Mouse (Mus musculus) spleen, postnatal 4 days (tissue): Measurements from ENCODE around the gene Sirt3.

Source experiments
- DNase-seq, 2 experiments: peaks; one replicate each; pipeline ENCODE4 v3.0.0; 2022; ENCODE audit warnings: low spot score in 2 of 2

Sirt3 gene

DNA sequence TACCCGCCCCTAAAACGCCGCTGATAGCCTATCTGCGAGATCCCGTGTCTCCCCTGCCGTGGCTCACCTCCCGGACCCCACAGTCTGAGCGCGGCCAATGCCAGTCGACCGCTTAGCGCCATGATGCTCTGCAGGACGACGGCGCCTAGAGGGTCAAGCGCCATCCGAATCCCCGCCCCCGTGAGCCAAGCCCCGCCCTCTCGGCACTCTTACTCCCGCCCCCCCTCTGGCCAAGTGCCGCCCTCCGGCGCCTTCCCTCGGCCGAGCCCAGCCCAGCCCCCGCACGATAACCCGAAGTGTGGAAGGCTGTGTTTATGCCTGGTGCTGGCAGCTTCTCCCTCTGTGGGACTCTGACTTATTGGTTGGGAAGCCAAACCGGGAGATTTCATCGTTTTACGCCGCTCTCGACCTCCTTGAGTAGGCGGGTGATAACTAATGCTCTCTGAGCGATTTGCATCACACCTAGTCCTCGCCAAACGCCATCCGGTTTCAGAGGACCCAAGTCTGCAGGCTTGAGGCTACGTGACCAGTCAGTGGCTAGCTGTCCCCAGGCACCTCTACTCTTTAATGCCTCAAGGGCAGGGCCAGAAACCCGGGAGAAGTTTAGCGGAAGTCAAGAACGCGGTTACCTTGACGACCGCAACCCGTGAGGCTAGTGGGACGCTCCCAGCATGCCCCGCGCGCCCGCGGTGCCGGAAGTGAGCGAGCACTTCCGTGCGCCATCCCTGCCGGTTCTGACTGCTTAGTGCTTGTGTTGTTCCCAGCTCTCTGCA is at the start of gene Sirt3, which contains the start of gene Psmd13:
TSS of gene Sirt3 (minus strand) at position 614 of the 773 bp plus-strand sequence.
TSS of gene Psmd13 (plus strand) at position 273 of the 773 bp plus-strand sequence.
- DNase-seq = peak; percentile 93 to 97

DNA sequence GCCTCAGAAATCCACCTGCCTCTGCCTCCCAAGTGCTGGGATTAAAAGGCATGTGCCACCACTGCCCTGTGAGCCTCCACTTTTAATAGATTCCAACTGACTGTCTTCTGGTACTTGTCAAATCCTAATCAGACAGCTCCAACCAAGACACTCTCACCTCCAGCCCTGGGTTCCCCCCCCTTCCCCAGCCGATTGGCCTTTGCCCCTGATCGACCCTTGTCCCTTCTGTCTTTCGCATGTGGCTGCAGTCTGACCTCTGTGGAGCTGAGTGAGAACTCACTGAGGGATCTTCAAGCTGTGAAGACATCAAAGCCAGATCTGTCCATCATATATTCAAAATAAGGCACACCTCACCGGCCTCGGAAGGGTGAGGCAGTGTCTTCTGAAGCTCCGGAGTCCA is 45.1 kb upstream of the Sirt3 start:
- no peak for DNase-seq

DNA sequence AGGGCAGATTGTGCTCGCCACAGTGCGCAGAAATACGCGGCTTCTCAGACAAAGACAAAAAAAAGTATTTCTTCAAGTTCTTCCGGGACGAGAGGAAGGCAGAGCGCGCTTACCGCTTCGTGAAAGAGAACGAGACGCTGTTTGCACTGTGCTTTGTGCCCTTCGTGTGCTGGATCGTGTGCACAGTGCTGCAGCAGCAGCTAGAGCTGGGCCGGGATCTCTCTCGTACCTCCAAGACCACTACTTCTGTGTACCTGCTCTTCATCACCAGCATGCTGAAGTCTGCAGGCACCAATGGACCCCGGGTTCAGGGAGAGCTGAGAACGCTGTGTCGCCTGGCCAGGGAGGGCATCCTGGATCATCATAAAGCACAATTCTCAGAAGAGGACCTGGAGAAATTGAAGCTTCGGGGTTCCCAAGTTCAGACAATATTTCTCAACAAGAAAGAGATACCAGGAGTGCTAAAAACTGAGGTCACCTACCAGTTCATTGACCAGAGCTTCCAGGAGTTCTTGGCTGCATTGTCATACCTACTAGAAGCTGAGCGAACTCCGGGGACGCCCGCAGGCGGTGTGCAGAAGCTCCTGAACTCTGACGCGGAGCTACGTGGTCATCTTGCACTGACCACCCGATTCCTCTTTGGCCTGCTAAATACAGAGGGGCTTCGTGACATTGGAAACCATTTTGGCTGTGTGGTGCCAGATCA is 41.1 kb upstream of the Sirt3 start:
- no peak for DNase-seq

DNA sequence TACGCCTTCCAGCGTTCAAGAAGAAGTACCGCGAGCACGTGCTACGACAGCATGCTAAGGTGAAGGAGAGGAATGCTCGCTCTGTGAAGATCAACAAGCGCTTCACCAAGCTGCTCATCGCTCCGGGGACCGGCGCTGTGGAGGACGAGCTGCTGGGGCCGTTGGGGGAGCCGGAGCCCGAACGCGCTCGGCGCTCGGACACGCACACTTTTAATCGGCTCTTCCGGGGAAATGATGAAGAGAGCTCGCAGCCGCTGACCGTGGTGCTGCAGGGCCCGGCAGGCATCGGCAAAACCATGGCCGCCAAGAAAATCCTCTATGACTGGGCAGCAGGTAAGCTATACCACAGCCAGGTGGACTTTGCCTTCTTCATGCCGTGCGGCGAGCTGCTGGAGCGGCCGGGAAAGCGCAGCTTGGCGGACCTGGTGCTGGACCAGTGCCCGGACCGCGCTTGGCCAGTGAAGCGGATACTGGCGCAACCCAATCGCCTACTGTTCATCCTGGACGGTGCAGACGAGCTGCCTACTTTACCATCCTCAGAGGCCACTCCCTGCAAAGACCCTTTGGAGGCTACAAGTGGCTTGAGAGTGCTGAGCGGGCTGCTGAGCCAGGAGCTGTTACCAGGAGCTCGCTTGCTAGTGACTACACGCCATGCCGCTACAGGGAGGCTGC is 40.4 kb upstream of the Sirt3 start:
- DNase-seq = no peak

DNA sequence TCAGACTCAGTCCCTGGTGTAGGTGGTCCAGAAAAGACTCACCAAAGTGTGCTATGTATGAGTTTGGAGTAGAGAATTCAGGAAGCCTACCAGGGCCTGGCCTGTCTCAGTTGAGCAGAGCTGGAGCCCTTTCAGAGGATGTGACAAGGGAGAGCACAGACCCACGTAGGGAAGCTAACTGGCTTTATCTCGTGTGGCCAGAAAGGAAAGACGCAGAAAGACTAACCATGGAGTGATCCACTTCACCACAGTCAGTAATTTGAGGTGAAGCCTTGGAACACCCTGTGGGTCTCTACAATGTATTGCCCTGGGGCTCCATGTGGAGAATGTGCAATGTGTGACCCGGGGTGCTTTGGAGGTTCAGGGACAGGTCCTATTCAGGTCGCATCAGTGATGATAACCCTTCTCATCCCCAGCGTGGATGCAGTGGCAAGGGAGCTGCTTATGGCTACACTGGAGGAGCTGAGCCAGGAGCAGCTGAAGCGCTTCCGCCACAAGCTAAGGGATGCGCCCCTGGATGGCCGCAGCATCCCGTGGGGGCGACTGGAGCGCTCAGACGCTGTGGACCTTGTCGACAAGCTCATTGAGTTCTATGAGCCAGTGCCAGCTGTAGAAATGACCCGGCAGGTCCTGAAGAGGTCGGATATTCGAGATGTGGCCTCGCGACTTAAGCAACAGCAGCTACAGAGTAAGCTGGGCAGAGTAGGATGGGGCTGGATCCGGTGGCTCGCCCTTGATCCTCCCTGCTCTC is 39.3 kb upstream of the Sirt3 start:
- DNase-seq = no peak

DNA sequence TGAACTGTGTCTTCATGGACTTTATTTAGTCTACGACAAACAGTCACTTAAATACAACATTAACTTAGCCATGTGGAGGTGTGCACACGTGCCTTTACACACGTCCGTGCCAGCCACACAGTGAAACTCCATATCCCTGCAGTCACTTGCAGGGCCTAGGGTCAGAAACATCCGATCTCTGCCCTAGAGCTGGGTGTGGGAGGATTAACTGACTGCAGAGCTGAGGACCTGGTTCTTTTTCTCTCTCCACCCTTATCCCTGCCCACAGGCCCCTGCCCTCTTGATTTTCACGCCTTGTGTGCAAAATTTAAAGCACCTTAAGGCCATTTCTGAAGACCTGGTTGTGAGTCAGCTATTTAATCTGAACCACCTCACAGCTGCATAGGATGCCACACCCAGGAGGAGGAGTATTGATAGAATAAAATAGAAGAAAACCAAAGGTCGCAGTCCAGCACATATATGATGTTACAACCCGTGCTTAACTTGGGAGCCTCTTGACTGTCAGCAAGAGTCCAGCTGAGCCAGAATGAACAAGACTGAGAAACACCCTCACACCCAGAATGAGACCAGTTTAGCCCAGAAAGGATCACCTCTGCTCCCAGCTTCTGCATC is 38.4 kb upstream of the Sirt3 start, which contains the start of gene Nlrp6:
TSS of gene Nlrp6 (plus strand) at position 485 of the 612 bp plus-strand sequence.
- peak in 1 of 2 experiments; percentile 51 for DNase-seq

DNA sequence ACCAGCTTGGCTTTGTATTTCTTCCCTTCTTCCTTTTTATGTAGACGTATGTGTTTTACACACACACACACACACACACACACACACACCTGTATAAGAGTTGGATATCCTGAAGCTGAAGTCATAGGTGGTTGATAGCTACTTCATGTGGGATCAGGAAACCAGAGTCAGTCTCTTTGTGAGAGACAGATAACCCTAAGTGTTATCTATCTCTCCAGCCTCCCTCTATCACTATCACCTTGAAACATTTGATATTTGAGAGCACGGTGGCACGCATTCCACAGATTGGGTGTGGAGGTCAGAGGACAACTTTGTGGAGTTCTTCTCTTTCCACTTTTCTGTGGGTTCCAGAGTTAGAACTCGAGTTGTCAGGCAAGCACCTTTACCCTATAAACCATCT is 37.8 kb upstream of the Sirt3 start:
- DNase-seq = no peak

DNA sequence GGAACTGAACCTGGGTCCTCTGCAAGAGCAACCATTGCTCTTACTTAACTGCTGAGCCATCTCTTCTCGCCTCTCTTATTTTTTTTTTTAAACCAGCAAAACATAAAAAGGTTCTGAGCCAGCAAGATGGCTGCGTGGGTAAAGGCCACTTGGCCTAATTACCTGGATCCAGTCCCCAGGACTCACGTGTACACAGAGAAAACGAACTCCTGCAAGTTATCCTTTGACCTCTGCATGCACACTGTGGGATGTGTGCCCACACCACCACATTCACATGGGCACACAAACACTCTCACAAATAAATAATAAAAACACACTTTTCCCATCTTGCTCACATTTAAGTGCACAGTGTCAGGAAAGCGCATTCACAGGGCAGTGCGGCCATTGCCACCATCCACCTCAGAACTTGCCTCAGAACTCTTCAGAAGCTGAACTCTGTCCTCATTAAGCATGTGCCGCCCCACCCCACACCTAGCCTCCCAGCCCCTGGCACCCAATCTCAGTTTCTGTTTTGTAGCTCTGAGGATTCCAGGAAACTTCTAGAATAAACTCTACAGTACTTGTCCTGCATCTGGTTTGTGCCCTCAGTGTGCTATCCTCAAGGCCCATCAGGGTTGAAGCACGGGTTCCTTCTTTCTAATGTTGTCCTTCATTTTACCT is 32.1 kb upstream of the Sirt3 start:
- no peak for DNase-seq

DNA sequence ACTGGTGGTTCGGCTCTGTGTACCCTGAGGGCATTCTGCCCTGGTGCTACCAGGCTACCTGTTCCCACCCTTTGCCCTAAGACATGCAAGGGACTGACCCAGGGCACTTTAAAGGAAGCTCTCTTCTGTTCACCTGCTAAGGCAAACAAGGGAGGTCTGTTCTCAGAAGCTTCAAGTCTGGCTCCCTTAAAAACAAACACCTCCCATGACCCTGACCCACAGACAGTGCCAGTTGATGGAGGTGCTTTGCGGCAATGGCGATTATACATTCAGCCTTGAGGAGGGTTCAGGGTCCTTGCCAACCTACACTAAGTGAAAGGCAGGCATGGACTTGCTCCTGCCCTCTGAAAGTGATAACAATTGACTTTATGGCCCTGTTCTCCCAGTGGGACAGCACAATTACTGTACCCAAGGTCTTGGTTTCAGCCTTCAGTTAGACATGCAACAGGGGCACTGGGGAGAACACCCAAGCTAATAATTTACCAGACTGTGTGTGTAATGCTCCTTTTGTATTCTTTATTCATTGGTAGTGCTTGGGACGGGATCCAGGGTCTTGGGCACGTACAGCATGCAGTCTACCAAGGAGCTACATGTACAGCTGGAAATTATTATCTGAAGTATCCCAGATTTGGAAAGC is 30.9 kb upstream of the Sirt3 start:
- DNase-seq = no peak

DNA sequence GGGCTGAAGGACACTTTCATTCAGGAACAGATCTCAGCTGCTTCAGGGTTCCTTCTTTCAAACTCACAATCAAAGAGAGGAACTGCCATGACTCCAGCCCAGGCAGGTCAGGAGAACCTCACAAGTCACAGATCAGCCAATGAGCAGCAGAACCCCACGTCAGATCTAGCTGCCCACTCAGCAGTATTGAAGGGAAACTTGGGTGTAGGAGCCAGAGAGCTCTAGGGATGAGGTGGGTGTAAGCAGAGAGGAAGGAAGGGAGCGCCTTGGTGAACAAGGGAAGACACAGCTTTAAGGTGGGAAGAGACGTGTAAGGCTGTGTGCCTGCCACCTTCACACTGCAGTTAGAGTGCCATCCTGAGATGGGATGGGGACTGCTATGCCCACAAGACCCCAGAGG is 30.2 kb upstream of the Sirt3 start:
- no peak for DNase-seq

DNA sequence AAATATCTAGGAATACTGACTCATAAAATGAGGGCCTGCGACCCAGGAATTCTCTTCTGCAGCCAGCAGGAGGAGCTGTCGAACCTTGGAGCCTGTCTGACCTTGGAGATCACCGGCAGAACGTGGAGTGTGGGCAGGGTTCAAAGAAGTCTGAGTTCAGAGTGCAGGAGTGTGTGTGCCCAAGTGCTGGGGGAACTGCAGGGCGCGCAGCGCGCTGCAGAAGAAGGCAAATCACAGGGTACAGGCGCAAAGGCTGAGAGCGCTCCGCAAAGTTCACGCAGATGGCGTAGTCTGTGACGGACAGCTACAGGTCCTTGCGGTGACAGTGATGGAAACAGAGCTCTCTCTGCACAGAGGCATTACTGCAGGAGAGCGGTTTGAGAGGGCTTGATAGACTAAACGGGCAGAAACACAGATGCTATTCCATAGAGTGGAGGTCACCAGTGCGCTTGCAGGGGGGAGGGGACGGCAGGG is 26.6 kb upstream of the Sirt3 start:
- DNase-seq = peak; percentile 61 to 86

DNA sequence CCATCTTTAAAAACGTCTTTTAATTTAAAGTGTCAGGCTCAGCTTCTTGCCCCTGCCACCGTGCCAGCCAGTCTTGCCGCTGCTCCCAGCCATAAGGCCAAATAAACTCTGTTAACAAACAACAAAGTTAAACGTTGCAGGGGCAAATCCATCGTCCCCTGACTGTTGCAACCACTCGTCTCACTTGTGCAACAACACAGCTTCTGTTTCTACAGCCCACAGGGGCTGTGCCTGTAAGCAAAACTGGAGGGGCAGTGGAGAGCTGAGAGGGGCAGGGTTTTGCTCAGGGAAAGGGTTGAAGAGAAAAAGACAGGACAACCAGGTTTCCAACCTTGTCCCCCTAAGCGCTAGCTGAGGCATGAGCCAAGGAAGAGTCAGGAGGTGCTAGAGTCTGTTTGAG is 26.1 kb upstream of the Sirt3 start:
- DNase-seq = no peak

DNA sequence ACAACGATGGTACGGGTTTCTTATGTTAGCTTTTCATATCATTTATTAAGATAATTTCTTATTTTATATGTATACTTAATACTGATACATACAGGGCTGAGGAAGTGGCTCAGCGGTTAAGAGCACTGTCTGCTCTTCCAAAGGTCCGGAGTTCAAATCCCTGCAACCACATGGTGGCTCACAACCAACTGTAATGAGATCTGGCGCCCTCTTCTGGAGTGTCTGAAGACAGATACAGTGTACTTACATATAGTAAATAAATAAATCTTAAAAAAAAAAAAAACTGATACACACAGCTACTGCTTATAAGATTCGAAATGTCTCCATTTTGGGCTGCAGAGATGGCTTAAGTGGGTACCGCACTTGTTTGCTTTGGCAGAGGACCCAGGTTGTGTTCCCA is 25.6 kb upstream of the Sirt3 start:
- no peak for DNase-seq

DNA sequence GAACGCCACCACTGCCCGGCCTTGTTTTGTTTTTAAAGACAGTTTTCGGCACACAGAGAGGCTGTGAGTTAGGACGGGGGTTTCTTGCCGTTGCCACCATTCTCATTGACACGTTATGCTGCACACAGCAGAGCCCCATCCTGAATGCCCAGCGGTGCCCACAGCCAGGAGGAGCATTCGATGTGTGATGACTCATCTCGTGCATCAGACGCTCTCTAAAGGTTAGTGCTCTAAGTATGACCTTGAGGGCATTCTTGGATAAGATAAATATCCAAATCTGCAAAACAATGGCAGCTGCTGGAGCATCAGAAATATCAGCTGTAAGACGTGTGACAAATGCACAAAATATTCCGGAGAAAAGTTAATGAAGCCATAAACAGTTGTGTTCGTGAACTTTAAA is 25.0 kb upstream of the Sirt3 start:
- DNase-seq = no peak

DNA sequence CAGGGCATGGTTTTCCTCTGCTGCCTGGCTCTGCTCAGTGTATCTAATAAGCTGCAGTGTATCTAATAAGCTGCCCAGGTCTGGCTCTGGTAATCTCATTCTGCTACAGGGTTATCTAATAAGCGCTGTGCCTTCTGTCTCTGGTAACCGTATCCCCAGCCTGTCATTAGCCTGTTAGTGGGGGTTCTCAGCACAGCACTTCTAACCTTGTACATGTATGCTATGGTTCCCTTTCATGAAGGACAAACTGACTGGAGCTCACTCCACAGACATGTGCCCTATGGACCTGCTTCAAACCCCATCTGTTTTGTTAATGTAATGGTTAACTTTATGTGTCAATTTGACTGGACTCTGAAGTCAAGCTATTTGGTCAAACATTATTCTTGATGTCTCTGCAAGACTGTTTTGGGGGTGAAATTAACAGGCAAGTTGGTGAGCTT is 23.6 kb upstream of the Sirt3 start:
- DNase-seq = no peak

DNA sequence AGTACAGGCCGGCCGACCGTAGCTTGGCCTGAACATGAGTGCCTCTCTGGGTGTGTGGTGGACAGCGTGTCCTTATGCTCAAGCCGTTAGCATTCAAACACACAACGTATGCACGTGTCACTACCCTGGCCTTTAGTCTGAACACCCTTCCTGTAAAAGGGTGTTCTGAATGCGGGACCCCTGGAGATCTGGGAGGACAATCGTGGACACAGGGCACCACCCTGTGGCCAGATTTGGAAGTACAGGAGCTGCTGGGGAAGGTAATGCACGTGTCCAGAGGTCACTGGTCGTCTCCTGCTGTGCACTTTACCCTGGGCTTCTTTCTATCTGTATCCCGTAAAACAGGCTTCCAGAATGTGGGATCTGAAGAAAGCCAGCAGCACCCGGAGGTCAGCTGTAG is 21.1 kb upstream of the Sirt3 start:
- DNase-seq = peak; percentile 70 to 90

DNA sequence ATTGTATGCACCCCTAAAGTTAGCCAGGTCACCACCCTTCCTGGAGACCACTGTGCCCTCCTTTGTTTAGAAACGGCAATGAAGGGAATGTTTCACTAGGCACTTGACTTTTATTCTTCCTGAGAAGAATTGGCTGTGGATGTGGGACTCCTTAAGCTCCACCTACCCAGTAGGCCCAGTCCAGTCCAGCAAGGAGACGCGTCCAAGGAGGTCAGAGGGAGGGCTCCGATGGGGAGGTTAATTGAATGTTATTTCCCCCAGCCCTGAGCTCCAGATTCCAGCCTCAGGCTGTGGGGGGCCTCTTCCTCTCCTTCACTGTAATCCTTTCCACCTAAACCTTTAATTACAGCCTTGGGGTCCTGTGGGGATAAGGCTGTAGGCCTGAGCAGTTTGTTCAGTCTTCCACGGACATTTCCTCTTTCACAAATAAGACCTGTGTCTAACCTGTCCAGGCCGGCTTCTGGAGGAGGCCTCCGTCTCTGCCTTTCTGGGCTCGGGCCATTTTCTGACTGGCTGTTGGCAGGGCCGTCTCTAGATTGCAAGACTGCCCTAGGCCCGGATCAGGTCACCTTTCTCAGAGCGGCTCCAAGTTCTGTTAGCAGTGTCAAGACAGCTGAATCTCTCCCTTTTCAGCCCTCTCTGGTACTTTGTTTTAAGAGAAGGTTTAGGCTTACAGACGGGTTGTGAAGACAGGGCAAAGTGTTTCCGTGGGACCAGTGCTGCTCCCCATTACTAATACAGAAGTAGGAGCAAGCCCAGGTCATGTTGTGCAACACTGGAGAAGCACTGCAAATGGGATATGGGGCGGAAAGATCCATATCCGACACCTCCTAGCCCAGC is 20.1 kb upstream of the Sirt3 start:
- DNase-seq = no peak

DNA sequence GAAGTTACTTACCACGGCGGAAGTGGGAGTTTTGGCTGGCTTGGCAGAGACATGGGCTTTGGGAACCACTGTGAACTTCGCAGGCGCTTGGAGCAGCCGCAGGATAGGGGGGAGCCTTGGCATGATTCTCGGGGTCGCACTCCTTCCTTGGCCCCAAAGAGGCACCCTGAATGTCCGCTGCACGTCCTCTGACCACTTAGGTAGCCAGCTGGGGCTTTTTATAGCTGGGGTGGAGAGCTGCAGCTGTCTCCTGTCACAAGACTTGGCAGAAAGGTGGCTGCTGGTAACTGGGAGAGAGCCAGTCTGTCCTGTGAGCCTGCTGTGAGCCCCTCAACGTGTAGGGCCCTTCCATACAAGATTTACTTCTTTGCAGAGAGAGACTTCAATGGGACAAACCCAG is 18.1 kb upstream of the Sirt3 start, which contains the start of gene Cox8b:
TSS of gene Cox8b (minus strand) at position 227 of the 400 bp plus-strand sequence.
- DNase-seq = no peak

DNA sequence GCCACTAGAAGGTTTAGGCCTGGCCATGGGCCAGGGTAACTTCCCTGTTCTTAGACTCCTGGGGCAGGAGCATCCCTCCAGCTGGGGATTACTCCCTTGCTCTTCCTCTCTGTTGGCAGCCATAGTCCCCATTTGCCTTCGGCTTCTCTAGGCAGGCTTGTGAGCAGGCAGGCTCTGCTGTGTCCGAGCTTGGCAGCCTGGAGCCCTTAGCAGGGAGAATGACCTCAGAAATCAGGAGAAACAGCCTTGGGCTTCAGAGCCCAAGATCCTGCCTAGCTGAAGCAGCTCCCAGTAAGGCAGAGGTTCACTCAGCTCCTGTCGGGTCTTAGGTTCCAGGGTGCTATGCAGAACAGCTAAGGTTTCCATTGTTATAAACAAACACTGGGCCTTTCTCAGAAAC is 17.0 kb upstream of the Sirt3 start:
- DNase-seq = no peak
